21 mouse cellular contexts compared by ENCODE assay signal in genomic region chr15:25733739-25734430, GRCm38 (mm10).
DNase-seq lines count a peak whose midpoint lies in the region; ATAC-seq and TF ChIP-seq lines count a peak whose summit lies in the region.
"Had no signal": no experiment of that assay in that cellular context is flagged by ENCODE, and none has a peak within 500 bp of the region (broad histone marks: within the 10 kb centered on the region; RNA-seq: fewer than 3 reads in every experiment).

No protein-coding gene starts in this region.

- H3K36me3 ChIP-seq in CH12.LX (replicated peaks in 1 of 2; ENCODE audit: control insufficient read depth in 1 of 2, insufficient read depth in 1 of 2, low read length in 1 of 2), result peaks cover 0 to 18% of the 10 kb centered on the region in 2 experiments
- peaks cover 68% of the 10 kb centered on the region for H3K36me3 ChIP-seq in kidney, embryonic 15.5 days
- H3K36me3 ChIP-seq: forebrain, embryonic 12.5 days; heart, embryonic 15.5 days had no signal

- no peaks in the 10 kb centered on the region for H3K27me3 ChIP-seq in CH12.LX (replicated peaks)
- no peaks in the 10 kb centered on the region for H3K27me3 ChIP-seq in kidney, embryonic 15.5 days
- H3K27me3 ChIP-seq: embryonic facial prominence, embryonic 13.5 days; forebrain, embryonic 12.5 days; heart, embryonic 15.5 days; Patski had no signal

- no peak for TF ChIP-seq RAD21 in CH12.LX (IDR thresholded peaks at IDR 0.05; ENCODE audit: low read depth, low read length)

- ATAC-seq in granulocyte monocyte progenitor cell, adult 5-6 weeks (replicated peaks; ENCODE audit: poor library complexity, severe bottlenecking), result peak; percentile 90
- ATAC-seq in megakaryocyte progenitor cell, adult 5-6 weeks (replicated peaks; ENCODE audit: poor library complexity), result peak; percentile 82
- ATAC-seq in kidney, embryonic 15.5 days (replicated peaks; ENCODE audit: low FRiP score), result no peak
- ATAC-seq: activated CD4-positive, CD25-positive, alpha-beta regulatory T cell, adult 4 months had no signal

- WGBS in kidney, embryonic 15.5 days, result 93% methylated on average over 11 of the region's 11 CpGs

- H3K27ac ChIP-seq in CH12.LX (ENCODE audit: insufficient read depth, low read depth), result peak overlapping the region; percentile 7; the same call in 1 of the 2 replicates
- no peak overlapping the region for H3K27ac ChIP-seq in kidney, embryonic 15.5 days
- H3K27ac ChIP-seq: embryonic facial prominence, embryonic 13.5 days; forebrain, embryonic 12.5 days; heart, adult 2 months; heart, embryonic 15.5 days; hindbrain, embryonic 10.5 days; hindbrain, embryonic 14.5 days had no signal

- in situ Hi-C loops in CH12.LX (cut with MboI; ENCODE audit: low pct_ligation_motif_present, low pct_unique_long_range_greater_than_20kb, low sequenced_read_pairs), result no loop called here

- TF ChIP-seq CTCF in CH12.LX (conservative IDR thresholded peaks at IDR 0.05 in 1 of 2, IDR thresholded peaks at IDR 0.05 in 1 of 2; ENCODE audit: low read depth in 2 of 2, low read length in 2 of 2), result no peak

- H3K4me3 ChIP-seq in CH12.LX (replicated peaks in 1 of 3; ENCODE audit: low read depth in 2 of 3, low read length in 2 of 3, poor library complexity in 1 of 3), result peak overlapping the region in 1 of 3 experiments; percentile 46
- H3K4me3 ChIP-seq in kidney, embryonic 15.5 days (replicated peaks), result no peak overlapping the region
- H3K4me3 ChIP-seq: embryonic facial prominence, embryonic 13.5 days; forebrain, embryonic 12.5 days; heart, adult 2 months; heart, embryonic 15.5 days; hindbrain, embryonic 10.5 days had no signal

- no peak overlapping the region for H3K9ac ChIP-seq in CH12.LX (ENCODE audit: insufficient read depth, low read depth)
- H3K9ac ChIP-seq in kidney, embryonic 15.5 days, result no peak overlapping the region
- H3K9ac ChIP-seq: embryonic facial prominence, embryonic 13.5 days; forebrain, embryonic 12.5 days; heart, embryonic 15.5 days; hindbrain, embryonic 14.5 days had no signal

- H3K9me3 ChIP-seq in CH12.LX (replicated peaks; ENCODE audit: low read length), result no peaks in the 10 kb centered on the region
- H3K9me3 ChIP-seq in kidney, embryonic 15.5 days (replicated peaks), result no peaks in the 10 kb centered on the region
- H3K9me3 ChIP-seq: embryonic facial prominence, embryonic 13.5 days; forebrain, embryonic 12.5 days; heart, embryonic 15.5 days; hindbrain, embryonic 10.5 days had no signal

- peak; percentile 80 for TF ChIP-seq EP300 in CH12.LX (IDR thresholded peaks at IDR 0.05; ENCODE audit: low read length)

- peaks cover 12 to 49% of the 10 kb centered on the region in 2 experiments for H3K4me1 ChIP-seq in CH12.LX (ENCODE audit: control insufficient read depth in 1 of 2, insufficient read depth in 2 of 2)
- H3K4me1 ChIP-seq in kidney, embryonic 15.5 days, result no peaks in the 10 kb centered on the region
- H3K4me1 ChIP-seq: embryonic facial prominence, embryonic 13.5 days; heart, embryonic 15.5 days had no signal

- dilution Hi-C loops in CH12.LX (cut with MboI; ENCODE audit: extremely low pct_ligation_motif_present, extremely low pct_unique_long_range_greater_than_20kb, low sequenced_read_pairs), result no loop called here

- DNase-seq in CH12.LX (ENCODE audit: extremely low read depth), result peak; percentile 83
- no peak for DNase-seq in yolk sac, embryonic 10.5 days (ENCODE audit: low spot score)
- no peak for DNase-seq in cerebellum, adult 11 months
- DNase-seq in ovary, postnatal 10 days (ENCODE audit: low spot score), result no peak
- DNase-seq: adrenal gland, postnatal 14 days; cerebellum, adult 2 months; cerebellum, postnatal 14 days; gastrocnemius, postnatal 10 days; heart, adult 2 months; heart, postnatal 14 days had no signal

- H3K79me2 ChIP-seq in CH12.LX (replicated peaks; ENCODE audit: control insufficient read depth, extremely low read depth, insufficient read depth, poor library complexity, severe bottlenecking), result no peaks in the 10 kb centered on the region

- H3K4me2 ChIP-seq in CH12.LX (ENCODE audit: insufficient read depth, low read depth, poor library complexity, severe bottlenecking), result 0 out of 2 replicates have a peak overlapping the region, but pooled peaks have one; percentile 4
- H3K4me2 ChIP-seq in kidney, embryonic 15.5 days, result no peak overlapping the region
- H3K4me2 ChIP-seq: embryonic facial prominence, embryonic 13.5 days; forebrain, embryonic 12.5 days; heart, embryonic 11.5 days; heart, embryonic 15.5 days; hindbrain, embryonic 14.5 days had no signal

- no peak for TF ChIP-seq POLR2A in CH12.LX (IDR thresholded peaks at IDR 0.05; ENCODE audit: low read depth, low read length)

TF ChIP-seq in CH12.LX, 34 proteins besides CTCF, POLR2A, EP300 and RAD21:
- TF ChIP-seq USF1 (IDR thresholded peaks at IDR 0.05; ENCODE audit: low read depth, low read length) (no peak), IRF4 (IDR thresholded peaks at IDR 0.05; ENCODE audit: low read depth, low read length) (peak; percentile 80), HCFC1 (IDR thresholded peaks at IDR 0.05; ENCODE audit: low read depth, low read length) (0 out of 2 replicates have a peak, but pooled peaks have one; percentile 16), SIN3A (IDR thresholded peaks at IDR 0.05; ENCODE audit: low read length) (0 out of 2 replicates have a peak, but pooled peaks have one; percentile 56), MEF2A (IDR thresholded peaks at IDR 0.05; ENCODE audit: borderline replicate concordance, low read depth, low read length) (peak; percentile 38), TCF12 (IDR thresholded peaks at IDR 0.05; ENCODE audit: low read depth, low read length) (peak; percentile 65; the same call in 1 of the 2 replicates), E2F4 (IDR thresholded peaks at IDR 0.05; ENCODE audit: insufficient replicate concordance, low read depth, low read length) (no peak), JUND (conservative IDR thresholded peaks at IDR 0.05; ENCODE audit: low read depth, low read length) (no peak), MAX (IDR thresholded peaks at IDR 0.05; ENCODE audit: low read length) (0 out of 2 replicates have a peak, but pooled peaks have one; percentile 21), CHD2 (IDR thresholded peaks at IDR 0.05; ENCODE audit: low read length) (peak; percentile 65), MAZ (IDR thresholded peaks at IDR 0.05; ENCODE audit: low read depth, low read length) (no peak), ETS1 (conservative IDR thresholded peaks at IDR 0.05; ENCODE audit: low read depth, low read length) (peak; percentile 72), MYC (IDR thresholded peaks at IDR 0.05; ENCODE audit: low read depth, low read length) (0 out of 2 replicates have a peak, but pooled peaks have one; percentile 36), BHLHE40 (IDR thresholded peaks at IDR 0.05; ENCODE audit: low read depth, low read length) (peak; percentile 34; the same call in 1 of the 2 replicates), POLR2AphosphoS2 (IDR thresholded peaks at IDR 0.05; ENCODE audit: low read depth, low read length) (no peak), MAFK (IDR thresholded peaks at IDR 0.05; ENCODE audit: insufficient replicate concordance, low read length) (peak; percentile 61; the same call in 1 of the 2 replicates)
